Mouse (Mus musculus): ENCODE data around the gene 4930415O20Rik. TPM values are rescaled to one million over a fixed set of nuclear protein-coding genes. Genes with fewer than 3 reads are reported as not detected.

Gene 4930415O20Rik
- polyA plus RNA-seq, 1 experiment from 2014 or later = not detected

DNA sequence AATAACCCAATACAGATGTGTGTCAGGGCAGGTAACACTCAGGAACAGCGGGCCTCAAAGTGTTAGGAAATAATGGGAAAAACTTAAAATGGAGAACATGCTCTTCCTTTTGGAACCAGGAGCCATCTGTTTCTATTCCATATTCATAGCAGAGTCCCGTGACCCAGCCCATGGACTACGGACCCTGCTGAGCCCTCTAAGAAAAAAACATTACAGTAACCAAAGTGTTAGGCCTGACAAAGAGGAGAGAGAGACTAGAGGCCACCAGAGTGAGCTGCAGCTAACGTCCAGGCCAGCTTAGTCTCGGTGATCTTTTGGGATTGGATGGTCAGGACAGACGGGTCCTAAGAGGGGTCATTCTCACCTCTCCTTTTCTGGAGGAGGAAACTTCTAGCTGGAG, 44.2 kb downstream of the 4930415O20Rik start:
- 47% methylated on average over 6 of the region's 6 CpGs for WGBS
- DNase-seq (ENCODE audit: low spot score) (no peak), ATAC-seq (ENCODE audit: insufficient read depth, low FRiP score, low TSS enrichment) (no peak)
- H3K36me3 ChIP-seq (ENCODE audit: control insufficient read depth, insufficient read depth, low read length) = no peaks in the 10 kb centered on the region
- H3K9ac ChIP-seq (ENCODE audit: low read length) = no peak overlapping the region
- H3K4me1 ChIP-seq (ENCODE audit: control insufficient read depth, insufficient read depth, low read length) = peaks cover 1% of the 10 kb centered on the region; the same call in 1 of the 2 replicates
- no peak overlapping the region for H3K4me2 ChIP-seq (ENCODE audit: low read depth)
- no peaks in the 10 kb centered on the region for H3K27me3 ChIP-seq (ENCODE audit: control insufficient read depth, insufficient read depth, low read length)
- no peak overlapping the region for H3K27ac ChIP-seq (ENCODE audit: low read depth, low read length)
- no peak overlapping the region for H3K4me3 ChIP-seq (ENCODE audit: low read depth, low read length)
- H3K9me3 ChIP-seq (ENCODE audit: control insufficient read depth, low read length) = no peaks in the 10 kb centered on the region

DNA sequence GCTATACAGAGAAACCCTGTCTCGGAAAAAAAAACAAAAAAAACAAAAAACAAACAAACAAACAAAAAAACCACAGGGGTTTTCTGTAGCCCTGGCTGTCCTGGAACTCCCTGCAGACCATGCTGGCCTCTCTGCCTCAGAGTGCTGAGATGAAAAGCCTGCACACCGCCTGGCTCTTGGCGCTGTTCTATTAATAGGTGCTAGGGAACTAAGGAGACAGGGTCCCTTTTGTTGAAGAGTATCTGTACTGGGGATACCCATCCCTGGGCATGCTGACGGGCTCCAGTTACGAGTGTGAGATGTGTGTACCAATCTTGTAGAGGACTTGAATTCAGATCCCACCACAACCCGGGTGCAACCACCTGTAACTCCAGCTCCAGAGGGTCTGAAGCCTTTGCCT, 44.9 kb downstream of the 4930415O20Rik start:
- H3K9me3 ChIP-seq (ENCODE audit: control insufficient read depth, low read length) = no peaks in the 10 kb centered on the region
- H3K27me3 ChIP-seq (ENCODE audit: control insufficient read depth, insufficient read depth, low read length) = no peaks in the 10 kb centered on the region
- WGBS = 75% methylated on average over 6 of the region's 6 CpGs
- no peak overlapping the region for H3K4me2 ChIP-seq (ENCODE audit: low read depth)
- H3K9ac ChIP-seq (ENCODE audit: low read length) = no peak overlapping the region
- no peak overlapping the region for H3K27ac ChIP-seq (ENCODE audit: low read depth, low read length)
- no peak for ATAC-seq (ENCODE audit: insufficient read depth, low FRiP score, low TSS enrichment)
- H3K36me3 ChIP-seq (ENCODE audit: control insufficient read depth, insufficient read depth, low read length) = no peaks in the 10 kb centered on the region
- no peak overlapping the region for H3K4me3 ChIP-seq (ENCODE audit: low read depth, low read length)
- no peaks in the 10 kb centered on the region for H3K4me1 ChIP-seq (ENCODE audit: control insufficient read depth, insufficient read depth, low read length)
- no peak for DNase-seq (ENCODE audit: low spot score)

DNA sequence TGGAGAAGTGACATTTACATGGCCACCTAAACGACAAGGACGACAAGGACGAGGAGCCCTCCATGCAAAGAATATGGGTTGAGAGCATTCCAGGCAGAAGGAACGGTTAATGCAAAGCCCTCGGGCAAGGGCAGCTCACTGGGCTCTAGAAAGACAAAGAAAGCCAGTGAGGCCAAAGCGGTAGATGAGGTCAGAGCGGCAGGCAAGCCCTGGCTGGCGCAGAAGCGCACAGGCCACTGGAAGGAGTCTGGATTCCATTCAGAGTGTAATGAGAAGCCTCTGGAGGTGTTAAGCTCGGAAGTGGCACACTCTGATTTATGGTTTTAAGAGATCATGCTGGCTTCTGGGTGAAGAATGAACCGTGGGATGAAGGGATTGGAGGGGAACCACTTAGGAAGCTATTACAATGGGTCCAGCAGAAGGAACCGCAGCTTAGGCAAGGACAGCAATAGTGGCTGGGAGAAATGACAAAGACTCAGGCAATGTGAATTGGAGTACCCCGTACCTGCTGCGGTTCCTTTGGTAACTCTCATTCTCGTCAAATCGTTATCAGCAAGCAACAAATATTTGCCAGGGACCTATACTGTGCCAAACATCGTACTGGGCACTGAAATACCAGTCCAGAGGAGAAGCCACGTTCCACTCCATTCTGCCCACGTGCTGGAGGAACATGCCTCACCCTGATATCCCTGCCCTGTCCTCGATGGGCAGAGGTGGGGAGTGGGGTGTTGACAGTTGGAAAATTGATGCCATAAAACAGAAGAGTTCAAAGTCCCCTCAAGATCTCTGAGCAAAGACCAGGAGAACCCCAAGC, 45.8 kb downstream of the 4930415O20Rik start:
- WGBS = 31% methylated on average over 20 of the region's 20 CpGs
- Histone ChIP-seq H3K36me3 (ENCODE audit: control insufficient read depth, insufficient read depth, low read length) (no peaks in the 10 kb centered on the region), H3K4me2 (ENCODE audit: low read depth) (peak overlapping the region; percentile 26), H3K9ac (ENCODE audit: low read length) (no peak overlapping the region), H3K27ac (ENCODE audit: low read depth, low read length) (no peak overlapping the region), H3K4me1 (ENCODE audit: control insufficient read depth, insufficient read depth, low read length) (no peaks in the 10 kb centered on the region), H3K27me3 (ENCODE audit: control insufficient read depth, insufficient read depth, low read length) (no peaks in the 10 kb centered on the region), H3K9me3 (ENCODE audit: control insufficient read depth, low read length) (no peaks in the 10 kb centered on the region), H3K4me3 (ENCODE audit: low read depth, low read length) (0 out of 2 replicates have a peak overlapping the region, but pooled peaks have one; percentile 2)
- ATAC-seq (ENCODE audit: insufficient read depth, low FRiP score, low TSS enrichment) (no peak), DNase-seq (ENCODE audit: low spot score) (no peak)

DNA sequence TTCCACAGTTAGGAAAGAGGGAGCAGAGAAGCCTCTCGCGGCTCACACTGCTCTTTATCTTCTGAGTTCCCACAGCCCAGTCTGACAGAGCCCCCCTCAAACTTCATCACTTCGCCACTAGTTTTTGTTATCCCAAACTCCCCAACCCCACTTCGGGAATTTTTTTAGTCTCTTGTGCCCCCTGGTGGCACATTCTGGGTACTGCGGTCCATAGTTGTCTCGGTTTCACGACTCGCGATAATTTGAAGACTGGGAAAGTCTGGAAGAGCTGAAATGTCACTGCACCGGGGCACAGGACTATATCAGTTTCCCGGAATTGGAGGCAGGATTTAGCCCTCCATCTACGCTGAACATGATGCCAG, 46.4 kb downstream of the 4930415O20Rik start:
- Histone ChIP-seq H3K4me1 (ENCODE audit: control insufficient read depth, insufficient read depth, low read length) (no peaks in the 10 kb centered on the region), H3K27me3 (ENCODE audit: control insufficient read depth, insufficient read depth, low read length) (0 out of 2 replicates have a peak, but pooled peaks cover under 1% of the 10 kb centered on the region), H3K36me3 (ENCODE audit: control insufficient read depth, insufficient read depth, low read length) (no peaks in the 10 kb centered on the region), H3K27ac (ENCODE audit: low read depth, low read length) (no peak overlapping the region), H3K9ac (ENCODE audit: low read length) (no peak overlapping the region), H3K9me3 (ENCODE audit: control insufficient read depth, low read length) (no peaks in the 10 kb centered on the region), H3K4me2 (ENCODE audit: low read depth) (peak overlapping the region; percentile 26), H3K4me3 (ENCODE audit: low read depth, low read length) (0 out of 2 replicates have a peak overlapping the region, but pooled peaks have one; percentile 2)
- ATAC-seq (ENCODE audit: insufficient read depth, low FRiP score, low TSS enrichment) (no peak), DNase-seq (ENCODE audit: low spot score) (peak; percentile 91)
- under 1% methylated on average over 12 of the region's 12 CpGs for WGBS

DNA sequence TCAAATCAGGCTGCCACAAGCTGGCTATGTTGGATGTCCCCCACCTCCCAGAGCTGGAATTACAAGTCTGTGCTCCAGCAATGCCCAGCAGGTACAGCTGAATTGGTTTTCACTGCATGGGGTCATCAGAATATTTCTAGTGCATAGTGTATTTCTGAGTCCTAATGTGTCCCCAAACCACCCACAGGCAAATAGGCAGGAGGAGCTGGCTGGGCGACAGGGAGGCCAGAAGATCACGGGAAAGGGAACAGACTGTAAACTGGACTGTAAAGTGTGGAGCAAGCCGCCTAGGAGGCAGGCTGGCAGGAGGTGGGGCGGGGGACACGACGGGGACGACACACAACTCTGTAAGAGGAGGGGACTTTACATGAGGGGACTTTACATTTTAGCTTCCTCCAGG, 51.4 kb downstream of the 4930415O20Rik start:
- WGBS = 3% methylated on average over 7 of the region's 7 CpGs

DNA sequence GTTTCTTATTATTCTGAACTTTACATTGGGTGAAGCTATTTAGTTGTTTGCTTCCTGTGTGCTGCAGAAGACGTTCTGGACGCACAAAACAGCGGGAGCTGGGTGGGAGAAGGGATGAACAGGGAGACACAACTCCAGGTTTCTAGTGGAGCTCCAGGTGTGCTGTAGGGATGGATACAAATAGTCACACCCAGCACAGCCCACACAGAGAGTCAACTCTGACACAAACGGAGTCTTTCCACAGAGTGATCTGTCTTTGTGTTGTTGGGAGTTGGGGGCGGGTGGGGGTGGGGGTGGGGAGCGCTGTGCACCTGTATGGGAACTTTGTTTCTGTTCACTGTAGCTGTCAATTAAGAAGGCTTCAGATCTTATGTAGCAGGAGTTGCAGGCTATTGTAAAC, 51.9 kb downstream of the 4930415O20Rik start:
- Histone ChIP-seq H3K9me3 (ENCODE audit: control insufficient read depth, low read length) (no peaks in the 10 kb centered on the region), H3K27ac (ENCODE audit: low read depth, low read length) (no peak overlapping the region), H3K36me3 (ENCODE audit: control insufficient read depth, insufficient read depth, low read length) (no peaks in the 10 kb centered on the region), H3K27me3 (ENCODE audit: control insufficient read depth, insufficient read depth, low read length) (0 out of 2 replicates have a peak, but pooled peaks cover 4% of the 10 kb centered on the region), H3K4me3 (ENCODE audit: low read depth, low read length) (no peak overlapping the region), H3K9ac (ENCODE audit: low read length) (no peak overlapping the region), H3K4me2 (ENCODE audit: low read depth) (no peak overlapping the region), H3K4me1 (ENCODE audit: control insufficient read depth, insufficient read depth, low read length) (no peaks in the 10 kb centered on the region)
- ATAC-seq (ENCODE audit: insufficient read depth, low FRiP score, low TSS enrichment) = no peak
- 24% methylated on average over 6 of the region's 6 CpGs for WGBS
- no peak for DNase-seq (ENCODE audit: low spot score)

More for the DNA sequence above, 51.4 kb downstream of the 4930415O20Rik start:
- no peak for DNase-seq (ENCODE audit: low spot score)
- Histone ChIP-seq H3K27ac (ENCODE audit: low read depth, low read length) (no peak overlapping the region), H3K4me3 (ENCODE audit: low read depth, low read length) (no peak overlapping the region), H3K9ac (ENCODE audit: low read length) (no peak overlapping the region), H3K36me3 (ENCODE audit: control insufficient read depth, insufficient read depth, low read length) (no peaks in the 10 kb centered on the region), H3K4me1 (ENCODE audit: control insufficient read depth, insufficient read depth, low read length) (no peaks in the 10 kb centered on the region), H3K27me3 (ENCODE audit: control insufficient read depth, insufficient read depth, low read length) (0 out of 2 replicates have a peak, but pooled peaks cover 4% of the 10 kb centered on the region), H3K9me3 (ENCODE audit: control insufficient read depth, low read length) (no peaks in the 10 kb centered on the region), H3K4me2 (ENCODE audit: low read depth) (no peak overlapping the region)
- ATAC-seq (ENCODE audit: insufficient read depth, low FRiP score, low TSS enrichment) = no peak

DNA sequence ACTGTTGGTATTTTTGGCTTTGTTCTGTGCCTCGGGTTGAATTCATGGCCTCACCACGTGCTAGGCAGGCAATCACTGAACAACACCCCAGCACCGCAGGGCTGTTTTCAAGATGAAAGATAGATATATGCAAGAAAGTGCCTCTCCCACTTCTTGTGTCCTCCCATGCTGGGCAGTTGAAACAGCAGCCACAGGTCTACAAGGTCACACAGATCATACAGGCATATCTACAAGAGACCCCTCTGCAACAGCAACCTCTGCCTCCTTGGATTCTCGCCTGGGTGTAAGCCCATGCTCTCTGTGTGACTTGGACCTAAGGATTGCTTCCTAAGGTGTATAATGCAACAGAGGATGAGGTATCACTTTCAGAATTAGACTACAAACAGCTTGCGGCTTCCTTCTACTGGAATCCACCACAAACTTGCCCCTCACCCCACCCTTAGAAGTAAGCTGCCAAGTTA, 52.6 kb downstream of the 4930415O20Rik start:
- no peak overlapping the region for H3K4me3 ChIP-seq (ENCODE audit: low read depth, low read length)
- no peak overlapping the region for H3K9ac ChIP-seq (ENCODE audit: low read length)
- H3K4me2 ChIP-seq (ENCODE audit: low read depth) = no peak overlapping the region
- 0 out of 2 replicates have a peak, but pooled peaks cover 4% of the 10 kb centered on the region for H3K27me3 ChIP-seq (ENCODE audit: control insufficient read depth, insufficient read depth, low read length)
- no peaks in the 10 kb centered on the region for H3K9me3 ChIP-seq (ENCODE audit: control insufficient read depth, low read length)
- no peak for ATAC-seq (ENCODE audit: insufficient read depth, low FRiP score, low TSS enrichment)
- 61% methylated on average over 5 of the region's 5 CpGs for WGBS
- 0 out of 2 replicates have a peak, but pooled peaks cover 3% of the 10 kb centered on the region for H3K4me1 ChIP-seq (ENCODE audit: control insufficient read depth, insufficient read depth, low read length)
- no peak overlapping the region for H3K27ac ChIP-seq (ENCODE audit: low read depth, low read length)
- DNase-seq (ENCODE audit: low spot score) = no peak
- H3K36me3 ChIP-seq (ENCODE audit: control insufficient read depth, insufficient read depth, low read length) = no peaks in the 10 kb centered on the region

DNA sequence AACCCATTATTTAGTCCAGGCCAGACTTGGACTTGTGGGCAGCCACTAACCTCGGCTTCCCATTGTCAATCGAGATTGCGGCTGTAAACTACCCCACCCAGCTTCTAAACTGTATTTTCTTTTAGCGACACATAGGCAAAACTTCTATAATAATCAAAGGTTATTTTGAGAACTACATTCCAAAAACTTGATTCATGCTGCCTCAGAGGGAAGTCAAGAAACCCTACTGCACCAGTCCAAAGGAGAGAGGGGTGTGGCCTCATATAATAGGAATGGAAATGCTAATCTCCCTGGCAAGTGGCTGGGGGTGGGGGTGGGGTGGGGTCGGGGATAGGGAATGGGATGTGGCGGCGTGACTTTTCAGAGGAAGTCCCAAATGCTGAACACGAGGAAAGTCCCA, 55.3 kb downstream of the 4930415O20Rik start:
- ATAC-seq (ENCODE audit: insufficient read depth, low FRiP score, low TSS enrichment) (no peak), DNase-seq (ENCODE audit: low spot score) (no peak)
- WGBS = 17% methylated on average over 8 of the region's 8 CpGs
- H3K27me3 ChIP-seq (ENCODE audit: control insufficient read depth, insufficient read depth, low read length) = peaks cover 14% of the 10 kb centered on the region; the same call in 1 of the 2 replicates
- no peaks in the 10 kb centered on the region for H3K36me3 ChIP-seq (ENCODE audit: control insufficient read depth, insufficient read depth, low read length)
- H3K27ac ChIP-seq (ENCODE audit: low read depth, low read length) = no peak overlapping the region
- no peak overlapping the region for H3K4me3 ChIP-seq (ENCODE audit: low read depth, low read length)
- no peak overlapping the region for H3K4me2 ChIP-seq (ENCODE audit: low read depth)
- H3K9ac ChIP-seq (ENCODE audit: low read length) = no peak overlapping the region
- peaks cover 11% of the 10 kb centered on the region for H3K4me1 ChIP-seq (ENCODE audit: control insufficient read depth, insufficient read depth, low read length)
- no peaks in the 10 kb centered on the region for H3K9me3 ChIP-seq (ENCODE audit: control insufficient read depth, low read length)

Measured in neural tube, embryonic 11.5 days (tissue).